Mouse (Mus musculus) E14TG2a.4 (cell line): Measurements from ENCODE around the gene Sis.

Source experiments
- H3K27me3 ChIP-seq: 2 replicates; pipeline ENCODE4 v1.6.1; 2014; ENCODE audit warnings: low read length, control low read depth; ENCODE audit not compliant: insufficient read depth
- H3K36me3 ChIP-seq: 2 replicates; pipeline ENCODE4 v1.6.1; 2014; ENCODE audit warnings: low read length, control low read depth; ENCODE audit not compliant: insufficient read depth
- H3K4me1 ChIP-seq: replicated peaks from 2 replicates; pipeline ENCODE4 v1.6.1; 2014; ENCODE audit warnings: low read depth, low read length, control low read depth
- H3K4me3 ChIP-seq: replicated peaks from 2 replicates; pipeline ENCODE4 v1.5.1; 2014; ENCODE audit warnings: mild to moderate bottlenecking, low read length
- H3K9me3 ChIP-seq: 2 replicates; pipeline ENCODE4 v1.6.1; 2014; ENCODE audit warnings: low read length, control low read depth
- CTCF ChIP-seq: conservative IDR thresholded peaks from 2 replicates; pipeline ENCODE4 v1.5.1; 2014; ENCODE audit warnings: low read length
- NANOG ChIP-seq: IDR thresholded peaks from 2 replicates; pipeline ENCODE4 v1.6.1; 2014; ENCODE audit warnings: borderline replicate concordance, low read length, mixed read lengths
- POU5F1 ChIP-seq: IDR thresholded peaks from 2 replicates; pipeline ENCODE4 v1.6.1; 2014; ENCODE audit warnings: low read length, borderline replicate concordance

Gene Sis

GRCm38 (mm10) chr3:72967675-72968074 lies at the start of gene Sis:
TSS of gene Sis (minus strand) at chr3:72967863.
- H3K4me1 ChIP-seq, result no peaks in the 10 kb centered on the region
- no peak within 1 kb of the TSS for H3K4me3 ChIP-seq
- TF ChIP-seq POU5F1, result no peak
- no peak for TF ChIP-seq CTCF
- H3K27me3 ChIP-seq, result no peaks in the 10 kb centered on the region
- no peaks in the 10 kb centered on the region for H3K36me3 ChIP-seq
- no peaks in the 10 kb centered on the region for H3K9me3 ChIP-seq

GRCm38 (mm10) chr3:73006045-73006444 lies 38.4 kb upstream of the Sis start:
- TF ChIP-seq CTCF (no peak), POU5F1 (peak; percentile 58; the same call in 1 of the 2 replicates)

DNA sequence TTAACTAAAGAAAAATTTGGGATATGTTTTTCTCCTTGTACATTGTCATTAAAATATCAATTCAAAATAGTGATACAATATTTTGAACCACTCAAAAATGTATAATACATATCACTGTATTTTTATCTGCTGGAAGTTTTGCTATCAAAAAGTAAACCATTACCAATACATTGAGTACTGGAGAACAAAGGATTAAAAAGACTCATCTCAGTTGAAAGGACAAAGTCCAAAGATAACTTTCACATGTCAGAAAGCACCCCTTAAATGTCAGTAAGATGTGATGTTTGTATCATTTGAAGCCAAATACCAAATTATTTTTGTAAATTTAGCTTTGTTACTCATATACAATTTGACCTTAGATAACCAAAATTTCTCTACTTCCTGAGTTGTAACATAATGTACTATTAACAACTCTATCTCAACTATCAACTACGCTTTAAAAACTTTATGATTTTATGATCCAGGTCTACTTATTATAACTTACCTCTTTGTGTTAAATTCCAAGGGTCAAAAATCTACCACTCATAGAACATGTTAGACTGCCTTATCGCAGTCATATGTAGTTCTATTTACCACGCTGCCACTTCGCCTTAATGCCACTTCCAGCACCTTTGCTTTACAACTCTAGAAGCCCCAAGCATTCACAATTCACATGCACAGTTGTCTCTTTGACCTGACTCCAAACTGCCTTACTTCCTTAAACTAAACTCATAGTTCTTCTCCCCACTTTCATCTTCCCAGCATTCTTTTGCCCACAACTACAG lies 35.5 kb upstream of the Sis start:
- H3K27me3 ChIP-seq, result no peaks in the 10 kb centered on the region
- H3K4me1 ChIP-seq, result peaks cover 8% of the 10 kb centered on the region; the same call in 1 of the 2 replicates
- no peaks in the 10 kb centered on the region for H3K36me3 ChIP-seq
- H3K9me3 ChIP-seq, result no peaks in the 10 kb centered on the region
- TF ChIP-seq NANOG (no peak), CTCF (no peak), POU5F1 (no peak)
- H3K4me3 ChIP-seq, result no peak overlapping the region

More at GRCm38 (mm10) chr3:73006045-73006444, 38.4 kb upstream of the Sis start:
- Histone ChIP-seq H3K36me3 (no peaks in the 10 kb centered on the region), H3K4me3 (no peak overlapping the region), H3K4me1 (peaks cover 8% of the 10 kb centered on the region; the same call in 1 of the 2 replicates), H3K27me3 (no peaks in the 10 kb centered on the region), H3K9me3 (no peaks in the 10 kb centered on the region; the same call in 1 of the 2 replicates)

DNA sequence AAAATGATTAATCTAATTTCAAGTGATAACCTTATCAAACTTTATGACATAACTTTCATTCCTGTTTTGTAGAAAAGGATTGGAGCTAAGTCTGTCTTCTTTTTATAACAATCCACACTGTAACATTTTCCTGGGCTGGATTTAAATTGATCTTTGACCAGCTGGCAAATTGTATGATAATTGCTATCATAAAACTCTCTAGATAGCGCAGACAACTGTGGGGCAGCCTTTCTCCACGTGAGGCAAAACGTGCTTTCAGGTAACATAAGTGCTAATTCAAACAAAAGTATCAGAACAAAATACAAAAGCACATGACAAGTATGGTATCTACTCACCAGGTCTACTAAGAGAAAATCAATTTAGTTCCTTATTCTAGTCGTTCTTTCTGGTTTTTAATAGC lies 29.9 kb upstream of the Sis start:
- Histone ChIP-seq H3K27me3 (no peaks in the 10 kb centered on the region), H3K4me3 (no peak overlapping the region), H3K9me3 (no peaks in the 10 kb centered on the region), H3K36me3 (no peaks in the 10 kb centered on the region), H3K4me1 (no peaks in the 10 kb centered on the region)
- no peak for TF ChIP-seq CTCF

- H3K36me3 ChIP-seq, result no peaks in the 10 kb centered on the region
- no peak for TF ChIP-seq NANOG
- TF ChIP-seq POU5F1, result no peak
- no peak for TF ChIP-seq CTCF
- no peak overlapping the region for H3K4me3 ChIP-seq
- H3K9me3 ChIP-seq, result no peaks in the 10 kb centered on the region
- H3K4me1 ChIP-seq, result no peaks in the 10 kb centered on the region
- no peaks in the 10 kb centered on the region for H3K27me3 ChIP-seq
Observed at GRCm38 (mm10) chr3:72990992-72991391, 23.3 kb upstream of the Sis start.

- H3K36me3 ChIP-seq, result no peaks in the 10 kb centered on the region
- no peaks in the 10 kb centered on the region for H3K27me3 ChIP-seq
- H3K4me1 ChIP-seq, result no peaks in the 10 kb centered on the region
- no peak overlapping the region for H3K4me3 ChIP-seq
- TF ChIP-seq CTCF, result no peak
- TF ChIP-seq POU5F1, result no peak
- TF ChIP-seq NANOG, result no peak; the same call in 1 of the 2 replicates
- no peaks in the 10 kb centered on the region for H3K9me3 ChIP-seq
Observed at GRCm38 (mm10) chr3:72976602-72977001, 8.9 kb upstream of the Sis start.

- no peaks in the 10 kb centered on the region for H3K4me1 ChIP-seq
- TF ChIP-seq CTCF, result no peak
- TF ChIP-seq POU5F1, result no peak
- no peak for TF ChIP-seq NANOG
- H3K36me3 ChIP-seq, result no peaks in the 10 kb centered on the region
- no peak overlapping the region for H3K4me3 ChIP-seq
- H3K9me3 ChIP-seq, result no peaks in the 10 kb centered on the region
- no peaks in the 10 kb centered on the region for H3K27me3 ChIP-seq
Observed at GRCm38 (mm10) chr3:72918919-72919526, 48.6 kb downstream of the Sis start.

DNA sequence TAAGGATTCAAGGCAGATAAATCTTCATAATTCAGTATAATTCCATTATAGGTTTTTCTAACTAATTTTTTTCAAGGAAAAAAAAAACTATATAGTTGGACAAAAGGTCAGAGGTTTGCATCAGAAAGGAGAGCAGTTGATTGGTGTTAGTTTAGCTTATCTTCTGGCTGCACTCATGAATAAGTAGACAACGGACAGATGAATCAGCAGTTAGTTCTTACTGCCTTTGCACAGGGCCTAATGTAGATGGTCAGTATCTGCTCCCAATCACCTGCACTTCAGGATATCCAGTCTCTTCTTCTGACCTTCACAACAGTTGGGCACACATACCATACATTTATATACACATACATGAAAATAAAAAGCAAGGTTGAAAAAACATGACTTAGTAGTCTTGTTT lies 85.2 kb downstream of the Sis start:
- H3K4me3 ChIP-seq, result no peak overlapping the region
- H3K4me1 ChIP-seq, result no peaks in the 10 kb centered on the region
- H3K9me3 ChIP-seq, result peaks cover 4% of the 10 kb centered on the region
- TF ChIP-seq CTCF (no peak), POU5F1 (no peak), NANOG (no peak)
- H3K36me3 ChIP-seq, result 0 out of 2 replicates have a peak, but pooled peaks cover under 1% of the 10 kb centered on the region
- no peaks in the 10 kb centered on the region for H3K27me3 ChIP-seq
